Mouse (Mus musculus) G1E (cell line): ENCODE measurements around the gene Hsd17b11. TPM values are rescaled to one million over a fixed set of nuclear protein-coding genes. Genes with fewer than 3 reads are reported as not detected.
"Not testable (repeated sequence)": the region's sequence is repeated elsewhere in the genome, so short reads cannot be mapped to it uniquely, and the experiment has no call there.

Experiments
- ATAC-seq: 2 replicates; pipeline ENCODE4 v1.8.0; 2016; ENCODE audit warnings: mild to moderate bottlenecking; ENCODE audit not compliant: insufficient number of reproducible peaks, poor library complexity, low FRiP score, severe bottlenecking; ENCODE audit errors: extremely low read depth
- DNase-seq: peaks from one replicate; pipeline ENCODE4 v3.0.0; 2012; ENCODE audit warnings: low spot score
- H3K27me3 ChIP-seq: 2 replicates; pipeline ENCODE4 v1.6.1; 2012; ENCODE audit warnings: mild to moderate bottlenecking, low read length, inconsistent platforms; ENCODE audit not compliant: insufficient read depth
- H3K36me3 ChIP-seq: replicated peaks from 2 replicates; pipeline ENCODE3; 2012; ENCODE audit warnings: mild to moderate bottlenecking, inconsistent platforms
- H3K4me1 ChIP-seq: 2 replicates; pipeline ENCODE4 v1.6.1; 2012; ENCODE audit warnings: low read depth, low read length, inconsistent platforms, mixed read lengths; ENCODE audit not compliant: insufficient read depth
- H3K4me3 ChIP-seq: 2 replicates; pipeline ENCODE4 v1.5.1; 2012; ENCODE audit warnings: low read depth, mild to moderate bottlenecking, inconsistent platforms, low read length, moderate library complexity, mixed read lengths
- H3K9me3 ChIP-seq: replicated peaks from 2 replicates; pipeline ENCODE4 v1.6.1; 2012; ENCODE audit warnings: inconsistent platforms
- CTCF ChIP-seq: IDR thresholded peaks from 2 replicates; pipeline ENCODE4 v1.5.1; 2012; ENCODE audit warnings: low read depth, low read length, inconsistent platforms, mixed read lengths
- GATA1 ChIP-seq: IDR thresholded peaks from 2 replicates; pipeline ENCODE4 v1.6.1; 2012; ENCODE audit warnings: borderline replicate concordance, low read length, inconsistent platforms, mixed read lengths
- GATA2 ChIP-seq: IDR thresholded peaks from 2 replicates; pipeline ENCODE4 v1.6.1; 2012; ENCODE audit warnings: low read depth, low read length, inconsistent platforms, borderline replicate concordance
- POLR2AphosphoS5 ChIP-seq: IDR thresholded peaks from 2 replicates; pipeline ENCODE4 v1.6.1; 2012; ENCODE audit warnings: low read depth, low read length, inconsistent platforms; ENCODE audit not compliant: insufficient replicate concordance
- TAL1 ChIP-seq: conservative IDR thresholded peaks from 2 replicates; pipeline ENCODE4 v1.6.1; 2012; ENCODE audit warnings: low read depth, low read length, inconsistent platforms, mixed read lengths
- polyA plus RNA-seq: library from polyadenylated mRNA; stranded (reverse); fragments of >175 nt; gene quantifications from 2 replicates; pipeline ENCODE4 v1.2.3, GENCODE M21; 2012
- total RNA-seq, 2 experiments: library from RNA; stranded (forward) in 1 of 2; stranded (reverse) in 1 of 2; fragments of 200-1000 nt in 1 of 2; fragments of >200 nt in 1 of 2; fragmentation: Nextera tagmentation in 1 of 2; gene quantifications; 2 replicates each; pipeline ENCODE4 v1.2.3; 2014 to 2017

Gene Hsd17b11
- total and polyA plus RNA-seq, 3 experiments, result 0.82 to 11.7 (median 9.0) TPM

DNA sequence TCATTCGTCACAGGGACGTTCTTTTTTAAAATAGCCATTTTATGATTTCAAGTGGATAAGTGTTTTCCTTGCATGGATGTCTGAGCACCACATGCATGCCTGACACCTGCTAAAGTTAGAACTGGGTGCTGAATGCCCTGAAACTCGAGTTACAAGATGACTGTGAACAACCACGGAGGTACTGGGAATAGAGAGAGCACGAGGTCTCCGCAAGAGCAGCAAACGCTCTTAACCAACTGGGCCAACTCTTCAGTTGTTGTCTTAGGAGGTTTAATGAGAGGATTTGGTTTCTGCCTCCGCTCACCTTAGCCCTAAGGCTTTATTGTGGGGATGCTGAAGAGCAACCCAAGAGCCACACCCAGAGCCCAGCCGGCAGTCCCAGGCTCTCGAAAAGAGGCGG is 3.0 kb upstream of the Hsd17b11 start:
- Histone ChIP-seq H3K36me3 (no peaks in the 10 kb centered on the region), H3K4me1 (peaks cover 7% of the 10 kb centered on the region), H3K4me3 (no peak overlapping the region), H3K9me3 (no peaks in the 10 kb centered on the region), H3K27me3 (peaks cover 3% of the 10 kb centered on the region; the same call in 1 of the 2 replicates)
- no peak for TF ChIP-seq TAL1
- TF ChIP-seq GATA2, result no peak
- no peak for TF ChIP-seq POLR2AphosphoS5
- no peak for TF ChIP-seq GATA1
- no peak for TF ChIP-seq CTCF
- DNase-seq, result no peak
- no peak for ATAC-seq

GRCm38 (mm10) chr5:104024193-104024592 is 2.5 kb upstream of the Hsd17b11 start:
- not testable (repeated sequence) for H3K4me3 ChIP-seq, H3K27me3 ChIP-seq, H3K36me3 ChIP-seq, H3K4me1 ChIP-seq, H3K9me3 ChIP-seq, DNase-seq, ATAC-seq

GRCm38 (mm10) chr5:104023289-104024020 is 1.7 kb upstream of the Hsd17b11 start:
- H3K36me3 ChIP-seq, result no peaks in the 10 kb centered on the region
- peaks cover 3% of the 10 kb centered on the region; the same call in 1 of the 2 replicates for H3K27me3 ChIP-seq
- H3K4me3 ChIP-seq, result no peak overlapping the region
- H3K9me3 ChIP-seq, result no peaks in the 10 kb centered on the region
- H3K4me1 ChIP-seq, result peaks cover 7% of the 10 kb centered on the region
- ATAC-seq, result no peak
- no peak for TF ChIP-seq CTCF
- TF ChIP-seq GATA1, result no peak
- TF ChIP-seq GATA2, result no peak
- no peak for TF ChIP-seq TAL1
- no peak for TF ChIP-seq POLR2AphosphoS5
- DNase-seq, result no peak

DNA sequence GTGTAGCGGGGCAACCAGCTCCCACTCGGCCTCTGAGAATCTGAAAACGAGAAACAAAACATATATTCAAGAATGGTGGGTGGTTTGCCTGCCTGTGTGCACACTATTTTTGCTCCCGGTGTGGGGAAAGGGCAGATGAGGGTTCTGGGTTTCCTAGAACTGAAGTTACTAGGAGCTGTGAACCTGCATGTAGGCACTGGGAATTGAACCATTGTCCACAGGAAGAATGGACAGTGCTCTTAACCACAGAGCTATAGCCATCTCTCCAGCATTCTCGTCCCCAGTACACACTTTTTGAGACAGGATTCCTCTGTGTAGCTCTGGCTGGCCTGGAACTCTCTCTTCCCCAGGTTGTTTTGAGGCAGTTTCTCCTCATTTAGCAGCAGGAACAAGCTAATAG is 839 bp upstream of the Hsd17b11 start:
- no peaks in the 10 kb centered on the region for H3K9me3 ChIP-seq
- H3K27me3 ChIP-seq, result peaks cover 3% of the 10 kb centered on the region; the same call in 1 of the 2 replicates
- H3K4me3 ChIP-seq, result no peak overlapping the region
- peaks cover 7% of the 10 kb centered on the region for H3K4me1 ChIP-seq
- ATAC-seq (no peak), DNase-seq (no peak)
- no peaks in the 10 kb centered on the region for H3K36me3 ChIP-seq
- TF ChIP-seq GATA2 (no peak), POLR2AphosphoS5 (no peak), GATA1 (no peak), CTCF (no peak), TAL1 (no peak)

- ATAC-seq (no peak), DNase-seq (no peak)
- no peaks in the 10 kb centered on the region for H3K4me1 ChIP-seq
- no peaks in the 10 kb centered on the region for H3K27me3 ChIP-seq
- TF ChIP-seq POLR2AphosphoS5 (no peak), TAL1 (no peak), GATA1 (no peak), CTCF (no peak), GATA2 (no peak)
- H3K36me3 ChIP-seq, result no peaks in the 10 kb centered on the region
- no peak overlapping the region for H3K4me3 ChIP-seq
- H3K9me3 ChIP-seq, result no peaks in the 10 kb centered on the region
Measured at GRCm38 (mm10) chr5:104011419-104011818, 10.3 kb downstream of the Hsd17b11 start.

DNA sequence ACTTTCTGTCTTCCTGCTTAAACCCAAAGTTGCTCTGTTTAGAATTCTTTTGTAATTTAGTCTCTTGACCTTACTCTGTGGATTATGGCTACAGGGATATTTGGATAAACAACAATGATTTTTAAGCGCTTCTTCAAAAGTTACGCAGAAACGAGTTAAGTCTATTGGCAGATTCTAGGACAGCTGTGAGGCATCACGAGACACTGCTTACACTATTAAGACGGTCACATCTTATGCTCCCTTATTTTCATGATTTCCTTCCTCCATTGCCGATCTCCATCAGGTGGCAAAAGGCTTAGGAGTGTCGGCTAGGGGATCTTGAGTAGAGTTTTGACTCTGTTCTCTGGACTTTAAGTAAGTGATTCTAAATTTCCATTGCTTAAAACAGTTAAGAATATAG is 11.5 kb downstream of the Hsd17b11 start:
- DNase-seq (no peak), ATAC-seq (no peak)

More for the DNA sequence above, 11.5 kb downstream of the Hsd17b11 start:
- H3K27me3 ChIP-seq, result no peaks in the 10 kb centered on the region
- no peaks in the 10 kb centered on the region for H3K36me3 ChIP-seq
- no peak for TF ChIP-seq TAL1
- TF ChIP-seq GATA1, result no peak
- TF ChIP-seq GATA2, result no peak
- TF ChIP-seq POLR2AphosphoS5, result no peak
- no peak for TF ChIP-seq CTCF
- H3K4me3 ChIP-seq, result no peak overlapping the region
- no peaks in the 10 kb centered on the region for H3K9me3 ChIP-seq
- no peaks in the 10 kb centered on the region for H3K4me1 ChIP-seq
